Mouse (Mus musculus): ENCODE results near the gene Gm21897.
"Not testable (repeated sequence)": the region's sequence is repeated elsewhere in the genome, so short reads cannot be mapped to it uniquely, and the experiment has no call there.

Gm21897 gene

DNA sequence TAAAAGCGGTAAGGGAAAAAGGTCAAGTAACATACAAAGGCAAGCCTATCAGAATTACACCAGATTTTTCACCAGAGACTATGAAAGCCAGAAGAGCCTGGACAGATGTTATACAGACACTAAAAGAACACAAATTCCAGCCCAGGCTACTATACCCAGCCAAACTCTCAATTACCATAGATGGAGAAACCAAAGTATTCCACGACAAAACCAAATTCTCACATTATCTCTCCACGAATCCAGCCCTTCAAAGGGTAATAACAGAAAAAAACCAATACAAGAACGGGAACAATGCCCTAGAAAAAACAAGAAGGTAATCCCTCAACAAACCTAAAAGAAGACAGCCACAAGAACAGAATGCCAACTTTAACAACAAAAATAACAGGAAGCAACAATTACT is at the start of gene Gm21897:
Gm21897 (plus strand) TSS at position 301 of the 400 bp plus-strand sequence.
- not testable (repeated sequence) for DNase-seq

DNA sequence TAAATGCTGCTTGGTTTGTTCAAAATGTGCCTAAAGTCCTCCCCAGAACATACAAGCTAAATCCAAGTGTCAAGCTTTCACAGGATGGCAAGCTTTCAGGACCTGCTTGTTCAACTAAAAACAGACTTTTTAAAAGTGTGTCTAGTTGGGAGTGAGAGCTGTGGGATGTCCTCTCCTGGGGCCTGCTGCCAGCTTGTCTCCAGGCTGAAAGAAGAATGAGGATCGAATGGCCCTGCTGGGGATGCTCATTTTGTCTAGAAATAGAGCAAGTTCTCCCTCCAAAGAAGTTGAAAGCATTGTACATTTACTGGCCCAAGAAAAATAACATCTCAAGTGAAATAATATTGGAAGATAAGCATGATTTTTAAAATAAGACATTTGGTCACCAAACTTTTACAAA is 45.0 kb upstream of the Gm21897 start:
- DNase-seq, result no peak

DNA sequence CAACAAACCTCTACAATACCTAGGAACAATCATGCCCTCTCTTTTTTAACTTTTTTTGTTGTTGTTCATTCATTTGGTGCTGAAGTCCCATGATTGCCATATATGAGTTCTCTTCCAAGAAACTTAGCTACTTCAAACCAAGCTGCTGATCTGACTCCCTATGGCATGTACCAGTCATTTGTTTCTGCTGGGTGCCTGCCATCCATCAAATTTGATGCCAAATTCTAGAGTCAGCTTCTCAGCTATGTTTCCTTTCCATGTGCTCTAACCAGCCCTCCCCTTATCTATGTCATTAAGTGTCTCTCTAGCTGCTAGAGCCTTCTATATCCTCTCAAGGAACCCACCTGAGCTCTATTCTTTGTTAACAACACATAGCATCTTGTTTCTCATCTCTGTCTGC is 39.8 kb upstream of the Gm21897 start:
- DNase-seq, result no peak

DNA sequence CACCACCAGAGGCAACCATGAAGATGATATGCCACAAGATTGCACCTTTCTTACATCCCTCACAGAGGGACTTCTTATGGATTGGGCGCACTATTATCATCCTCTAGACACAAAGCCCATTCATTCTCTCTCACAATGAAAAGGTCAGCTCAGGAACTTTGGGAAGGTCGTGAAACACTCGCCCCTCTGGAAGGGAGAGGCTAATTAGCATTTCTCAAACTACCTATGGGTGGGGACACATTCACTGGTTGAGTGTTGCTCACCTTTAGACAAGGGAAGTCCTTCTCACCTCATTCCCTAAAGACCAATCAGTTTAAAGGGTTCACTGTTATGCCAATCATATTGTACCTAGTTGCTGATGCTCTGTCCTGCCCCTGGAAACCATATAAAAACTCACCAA is 24.2 kb upstream of the Gm21897 start:
- DNase-seq, result no peak

DNA sequence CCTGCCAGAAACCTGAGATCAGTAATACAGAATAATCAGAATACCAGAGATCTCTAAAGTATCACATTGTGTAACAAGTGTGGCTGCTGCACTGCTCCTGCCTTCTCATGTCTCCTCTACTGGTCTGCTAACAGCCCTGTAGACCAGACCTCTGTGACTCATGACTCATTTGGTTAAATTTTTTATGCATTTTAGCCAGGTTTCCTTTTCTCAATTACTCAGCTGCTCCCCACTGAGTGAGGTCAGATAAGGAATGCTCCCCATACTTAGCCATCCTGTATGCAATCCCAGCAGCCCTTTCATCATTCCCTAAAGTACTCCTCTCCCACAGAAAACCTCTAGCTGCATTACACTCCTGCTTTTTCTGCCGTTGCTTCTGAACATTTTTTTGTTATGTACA is 23.0 kb upstream of the Gm21897 start:
- no peak for DNase-seq

DNA sequence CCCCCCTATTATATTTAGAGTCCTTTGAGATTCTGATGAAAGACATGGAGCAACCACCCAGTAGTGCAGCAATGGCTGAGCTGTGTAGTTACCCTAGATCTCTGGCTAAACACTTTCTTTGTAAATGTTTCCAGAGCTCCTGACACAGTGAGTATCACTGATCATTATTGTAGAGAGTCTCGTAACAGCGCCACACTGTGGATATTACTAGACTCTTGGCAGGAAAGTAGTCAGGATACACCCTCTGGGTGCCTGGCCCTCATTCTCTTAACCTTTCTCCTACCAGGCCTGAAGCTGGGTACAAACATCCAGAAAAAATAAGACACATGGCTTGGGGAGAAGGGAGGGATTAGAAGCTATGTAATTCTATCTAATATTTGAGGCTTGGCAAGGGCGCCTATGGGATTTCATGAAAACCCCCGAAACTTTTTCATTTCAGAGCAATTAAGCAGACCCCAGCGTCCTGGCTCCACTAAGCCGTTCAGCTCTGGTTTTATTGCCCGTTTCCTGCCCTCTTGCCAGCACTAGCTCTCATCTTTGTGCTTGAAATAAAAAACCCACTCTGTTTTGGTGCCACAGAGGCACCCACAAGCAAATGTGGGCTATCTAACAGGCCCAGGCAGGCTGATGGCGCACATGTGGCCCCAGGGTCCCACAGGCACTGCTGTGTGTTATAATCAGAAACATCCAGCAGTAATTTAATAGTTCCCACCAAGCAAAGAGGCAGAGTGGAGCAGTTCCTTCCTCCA is 22.2 kb upstream of the Gm21897 start:
- peak; percentile 56 for DNase-seq

DNA sequence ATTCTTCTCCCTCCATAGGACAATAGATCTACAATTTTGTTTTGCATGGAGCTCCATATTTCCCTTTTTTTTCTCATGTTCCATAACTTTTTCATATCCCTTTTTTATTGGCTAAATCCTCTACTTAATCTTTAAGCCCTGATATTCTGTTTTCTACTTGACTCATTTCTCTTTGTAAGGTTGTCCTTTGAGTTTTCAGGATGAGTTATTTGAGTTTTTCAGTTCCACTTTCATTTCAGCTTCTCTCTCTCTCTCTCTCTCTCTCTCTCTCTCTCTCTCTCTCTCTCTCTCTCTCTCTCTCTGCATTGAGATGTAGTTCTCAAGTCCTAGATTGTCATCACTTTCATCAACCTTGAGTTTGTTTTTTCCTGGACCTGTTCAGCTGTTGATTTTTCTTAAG is 17.3 kb downstream of the Gm21897 start:
- no peak for DNase-seq

DNA sequence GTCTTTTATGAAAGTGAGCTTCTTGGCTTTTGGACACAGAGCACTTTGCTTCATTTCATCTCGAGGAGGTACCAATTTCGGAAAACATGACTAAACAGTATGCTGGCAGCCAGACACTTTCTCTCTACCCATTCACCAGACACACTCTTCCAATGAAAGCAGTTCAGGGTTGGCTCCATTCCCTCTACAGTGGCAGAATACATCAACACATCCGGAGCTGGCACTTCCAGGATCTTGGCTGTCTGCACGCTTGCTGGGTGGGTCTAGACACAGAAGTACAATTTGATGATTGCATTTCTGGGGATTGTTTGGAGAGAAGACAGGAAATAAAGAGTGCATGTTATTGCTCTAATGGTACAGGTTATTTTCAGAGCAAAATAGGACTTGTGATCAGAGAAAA is 21.8 kb downstream of the Gm21897 start:
- no peak for DNase-seq

DNA sequence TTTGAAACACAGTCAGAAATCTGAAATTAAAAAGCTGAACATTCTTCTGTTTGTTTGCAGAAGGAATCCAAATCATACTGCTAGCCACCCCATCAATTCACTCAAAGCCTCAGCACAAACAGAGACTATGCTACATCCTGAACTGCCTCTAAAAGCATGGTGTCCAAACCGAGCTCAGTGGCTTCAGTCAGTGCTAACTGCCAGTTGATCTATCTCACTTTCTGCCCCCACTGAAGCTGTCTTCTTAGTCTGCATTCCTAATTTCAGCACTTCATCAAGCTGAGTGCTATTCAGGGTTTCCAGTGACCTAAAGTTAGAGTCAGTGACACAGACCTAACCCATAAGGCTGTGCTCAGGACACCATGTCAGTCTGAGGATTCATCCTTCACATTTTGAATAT is 28.8 kb downstream of the Gm21897 start:
- DNase-seq, result no peak

DNA sequence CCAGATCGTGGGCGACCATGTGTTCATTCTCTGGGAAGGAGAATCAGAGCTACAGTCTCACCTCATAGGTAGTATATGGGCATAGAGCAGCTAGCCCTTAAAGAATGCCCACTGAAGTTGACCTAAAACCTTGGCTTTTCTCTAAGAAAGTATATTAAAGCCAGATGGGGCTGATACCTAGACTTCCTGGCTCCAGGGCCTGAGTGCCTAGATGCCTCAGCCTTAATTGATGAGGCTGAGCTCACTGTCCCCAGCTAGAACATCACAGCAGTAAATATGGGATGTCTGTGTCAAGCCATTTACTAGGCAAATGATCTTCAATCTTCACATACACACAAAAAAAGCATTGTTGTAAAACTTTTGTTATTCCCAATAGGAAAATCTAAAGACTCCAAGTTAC is 32.1 kb downstream of the Gm21897 start:
- DNase-seq, result no peak

DNA sequence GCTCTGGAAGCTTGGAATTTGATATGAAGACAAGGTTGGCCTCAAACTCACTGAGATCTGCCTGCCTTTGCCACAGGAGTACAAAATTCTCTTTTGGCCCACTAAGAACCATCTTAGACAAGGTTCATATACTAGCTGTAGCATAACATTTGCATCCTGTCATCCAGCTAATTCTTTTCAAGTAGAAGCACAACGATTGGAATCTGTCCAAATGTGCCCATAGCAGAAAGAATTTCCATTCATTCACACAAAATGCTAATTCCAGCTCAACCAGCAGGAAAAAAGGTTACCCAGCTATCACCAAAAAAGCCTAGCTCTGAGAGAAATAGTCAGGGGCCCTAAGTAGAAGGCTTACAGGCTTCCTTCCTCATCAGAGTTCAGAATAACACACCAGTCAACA is 34.0 kb downstream of the Gm21897 start:
- DNase-seq, result no peak

DNA sequence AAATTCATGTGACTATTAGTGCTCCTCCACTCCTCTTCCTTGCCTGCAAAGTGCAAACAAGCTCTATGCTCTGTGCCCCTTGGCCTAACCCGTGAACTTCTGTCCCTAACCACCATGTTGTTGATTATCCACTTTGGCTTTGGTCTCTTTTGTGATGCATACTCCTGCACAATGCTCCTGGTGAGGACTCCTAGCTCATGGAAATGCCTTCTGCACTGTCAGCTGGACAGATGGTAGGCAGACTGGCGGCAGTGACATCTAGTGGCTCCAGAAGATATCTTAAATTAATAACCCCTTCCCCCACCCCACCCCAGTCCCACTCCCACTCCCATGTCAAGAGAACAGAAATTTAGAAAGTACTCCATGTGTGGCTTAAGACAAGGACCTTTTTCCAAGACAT is 35.1 kb downstream of the Gm21897 start:
- peak; percentile 19 for DNase-seq

DNA sequence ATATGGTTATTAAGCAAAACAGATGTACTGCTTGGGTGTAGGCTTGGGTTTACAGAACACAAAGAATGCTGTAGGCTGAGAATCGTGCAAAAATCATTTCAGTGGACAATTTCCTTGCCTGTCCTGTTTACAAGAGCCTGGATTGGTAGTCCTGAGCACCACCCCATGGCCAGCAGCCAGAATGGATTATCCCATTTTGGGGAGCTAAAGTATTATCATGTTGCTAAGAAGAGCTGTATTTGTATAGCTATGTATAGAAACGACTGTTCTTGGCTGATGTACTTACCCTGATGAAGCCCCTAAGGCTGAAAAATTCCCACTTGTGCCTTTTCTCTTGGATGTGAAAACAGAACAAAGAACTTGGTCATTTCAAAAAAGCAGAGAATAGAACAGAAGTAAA is 37.6 kb downstream of the Gm21897 start:
- DNase-seq, result no peak

DNA sequence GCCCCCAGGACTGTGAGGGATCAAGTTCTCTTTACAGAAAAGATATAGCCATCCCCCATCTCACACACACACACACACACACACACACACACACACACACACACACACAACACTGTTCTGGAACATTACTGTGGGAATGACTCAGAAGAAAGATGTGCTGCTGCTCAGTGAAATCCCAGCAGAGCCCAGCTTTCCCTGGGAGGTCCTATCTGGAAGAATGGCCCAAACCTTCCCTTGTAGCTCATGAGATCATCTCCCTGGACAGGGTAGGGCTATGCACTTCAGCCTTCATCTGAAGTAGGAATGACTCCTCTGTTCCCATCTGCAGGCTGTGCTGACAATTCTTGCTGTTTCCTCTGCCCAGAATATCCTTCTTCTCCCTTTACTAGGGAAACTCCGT is 38.1 kb downstream of the Gm21897 start:
- DNase-seq, result no peak

DNA sequence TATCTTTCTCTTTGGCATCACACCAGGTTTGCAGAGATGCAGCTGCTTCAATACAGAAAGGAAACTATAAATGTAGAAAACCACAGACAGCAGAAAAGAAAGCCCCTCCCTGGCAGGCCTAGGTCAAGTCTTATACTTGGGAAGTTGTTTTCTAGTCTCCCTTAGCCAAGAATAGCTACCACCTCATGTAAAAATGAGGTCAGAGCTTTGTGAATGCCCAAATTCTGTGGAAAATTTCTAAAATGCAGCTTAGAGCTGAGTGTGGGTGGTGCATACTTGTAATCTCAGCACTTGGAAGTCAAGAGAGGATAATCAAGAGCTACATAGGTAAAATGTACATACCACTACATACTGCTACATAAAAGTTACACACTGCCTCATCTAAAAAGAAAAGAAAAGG is 40.5 kb downstream of the Gm21897 start:
- no peak for DNase-seq

DNA sequence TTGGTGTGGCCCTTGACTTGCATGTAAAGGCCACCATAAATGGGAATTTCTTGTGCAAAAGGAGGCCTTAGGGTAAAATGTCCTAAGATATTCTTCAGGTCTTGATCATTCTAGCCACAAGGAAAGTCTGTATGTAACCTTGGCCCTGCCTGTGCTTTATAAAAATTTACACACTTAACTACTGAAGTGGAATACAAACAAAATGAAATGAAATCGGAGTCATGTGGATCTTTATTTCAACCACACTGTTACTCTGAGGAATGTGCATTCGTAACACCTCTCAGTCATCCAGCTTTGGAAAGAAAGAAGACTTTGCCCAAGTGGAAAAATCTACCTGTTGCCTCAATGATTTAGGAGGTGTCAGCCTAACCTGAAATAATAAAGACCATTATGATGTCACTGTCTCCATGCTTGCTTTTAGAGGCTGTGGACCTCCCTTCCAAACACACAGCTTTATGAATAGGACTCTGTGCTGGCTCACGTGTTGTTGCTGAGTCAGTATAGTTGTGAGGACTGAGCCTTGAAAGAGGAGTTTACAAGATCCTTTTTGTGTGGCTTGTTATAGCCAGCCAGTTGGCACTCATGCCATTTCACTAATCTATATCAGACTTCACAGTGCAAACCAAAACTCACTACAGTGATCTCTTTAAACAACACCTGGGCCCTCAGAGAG is 42.0 kb downstream of the Gm21897 start:
- no peak for DNase-seq

DNA sequence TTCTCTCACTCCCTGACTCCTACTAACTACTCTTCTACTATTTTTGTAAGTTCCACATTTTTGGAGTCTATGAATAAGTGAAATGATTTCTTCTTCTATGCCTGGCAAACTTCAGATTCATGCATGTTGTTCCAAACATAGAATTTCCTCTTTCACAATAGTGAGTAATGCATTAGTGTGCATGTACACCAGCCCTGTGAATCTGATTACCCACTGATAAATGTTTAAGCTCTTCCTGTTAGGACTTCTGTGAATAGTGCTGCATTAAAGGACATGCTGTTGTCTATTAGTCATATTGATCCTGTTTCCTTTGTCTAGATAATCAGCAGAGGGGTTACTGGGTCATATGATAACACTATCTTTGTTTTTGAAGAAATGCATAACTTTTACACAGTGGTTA is 43.6 kb downstream of the Gm21897 start:
- no peak for DNase-seq
